ENCODE assay signal across 9 mouse cellular contexts in the genomic region with DNA sequence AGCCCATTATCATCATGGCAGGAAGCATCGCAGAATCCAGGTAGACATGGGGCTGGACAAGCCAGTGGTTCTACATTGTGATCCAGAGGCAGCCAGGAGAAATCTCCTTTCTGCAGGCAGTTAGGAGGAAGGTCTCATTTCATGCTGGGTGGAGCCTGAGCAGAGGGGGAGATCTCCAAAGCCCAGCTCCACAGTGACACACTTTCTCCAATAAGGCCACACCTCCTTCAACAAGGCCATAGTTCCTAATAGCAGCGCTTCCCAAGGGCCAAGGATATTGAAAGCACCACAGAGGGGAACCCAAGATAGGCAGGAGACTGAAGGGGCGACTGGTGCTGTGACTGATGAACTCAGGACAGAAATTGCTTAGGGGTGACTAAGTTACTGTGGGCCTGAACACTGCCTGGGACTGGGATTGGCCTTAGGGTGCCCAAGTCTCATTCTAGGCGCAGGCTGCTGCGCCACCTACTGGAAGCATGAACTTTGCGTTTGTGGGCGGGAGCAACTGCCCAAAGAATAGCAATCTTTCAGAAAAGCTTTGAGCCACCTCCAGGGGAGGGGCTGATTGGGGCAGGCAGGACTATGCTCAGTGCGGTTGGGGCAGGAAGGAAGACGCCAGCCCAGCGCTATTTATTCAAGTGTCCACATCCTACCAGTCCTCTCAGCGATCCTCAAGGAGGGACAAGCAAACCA. TPM values are rescaled to one million over a fixed set of nuclear protein-coding genes. Genes with fewer than 3 reads are reported as not detected.
DNase-seq lines count a peak whose midpoint lies in the region; ATAC-seq and TF ChIP-seq lines count a peak whose summit lies in the region.
"Not testable (repeated sequence)": the region's sequence is repeated elsewhere in the genome, so short reads cannot be mapped to it uniquely, and the experiment has no call there.
"Had no signal": no experiment of that assay in that cellular context is flagged by ENCODE, and none has a peak within 500 bp of the region (broad histone marks: within the 10 kb centered on the region; RNA-seq: fewer than 3 reads in every experiment).

No protein-coding gene starts in this region.

- peak; percentile 57 for TF ChIP-seq CTCF in embryonic fibroblast, embryonic 13.5 days (IDR thresholded peaks at IDR 0.05; ENCODE audit: borderline replicate concordance, insufficient read depth, low read length)

- TF ChIP-seq POLR2A in embryonic fibroblast, embryonic 13.5 days (IDR thresholded peaks at IDR 0.05; ENCODE audit: low read depth, low read length), result not testable (repeated sequence)

- not testable (repeated sequence) for H3K27ac ChIP-seq in embryonic fibroblast, embryonic 13.5 days (ENCODE audit: insufficient read depth, low read length); heart, embryonic 11.5 days (ENCODE audit: low read depth, low read length); limb, embryonic 10.5 days

- peak; percentile 30 for DNase-seq in kidney, adult 18-20 months
- peak; percentile 67 for DNase-seq in limb, embryonic 10.5 days (ENCODE audit: low spot score)
- peak; percentile 21 to 23 for DNase-seq in right cerebral cortex, adult 2 months (ENCODE audit: low spot score in 2 of 2)
- peak; percentile 2 to 37 for DNase-seq in urinary bladder, adult 18-20 months (ENCODE audit: low spot score in 2 of 2)

- not testable (repeated sequence) for H3K9ac ChIP-seq in heart, embryonic 11.5 days (ENCODE audit: low read depth, low read length)

- not testable (repeated sequence) for H3K36me3 ChIP-seq in heart, embryonic 11.5 days (ENCODE audit: control insufficient read depth, insufficient read depth, low read length); limb, embryonic 10.5 days

- H3K4me3 ChIP-seq in embryonic fibroblast, embryonic 13.5 days (ENCODE audit: insufficient read depth, low read length); heart, embryonic 11.5 days (ENCODE audit: low read depth, low read length); limb, embryonic 10.5 days: not testable (repeated sequence)

- peak; percentile 65 for ATAC-seq in activated CD4-positive, CD25-positive, alpha-beta regulatory T cell, adult 4 months
- ATAC-seq in heart, embryonic 11.5 days (replicated peaks; ENCODE audit: insufficient number of reproducible peaks, low FRiP score, low TSS enrichment), result peak; percentile 61
- ATAC-seq in megakaryocyte-erythroid progenitor cell, adult 5-6 weeks (replicated peaks; ENCODE audit: low FRiP score, low TSS enrichment, poor library complexity, severe bottlenecking), result peak; percentile 83

- H3K4me1 ChIP-seq in embryonic fibroblast, embryonic 13.5 days (ENCODE audit: control insufficient read depth, insufficient read depth, low read length); heart, embryonic 11.5 days (ENCODE audit: control insufficient read depth, insufficient read depth, low read length); limb, embryonic 10.5 days: not testable (repeated sequence)

- H3K4me2 ChIP-seq in heart, embryonic 11.5 days, result not testable (repeated sequence)

- not testable (repeated sequence) for H3K27me3 ChIP-seq in heart, embryonic 11.5 days (ENCODE audit: control insufficient read depth, insufficient read depth, low read length); limb, embryonic 10.5 days (ENCODE audit: low read depth, poor library complexity, severe bottlenecking)

- H3K9me3 ChIP-seq in heart, embryonic 11.5 days (replicated peaks; ENCODE audit: control insufficient read depth, low read length); limb, embryonic 10.5 days (replicated peaks): not testable (repeated sequence)

- 4% methylated on average over 8 of the region's 11 CpGs for WGBS in heart, embryonic 11.5 days (ENCODE audit: insufficient replicate concordance)
- 1% methylated on average over 9 of the region's 11 CpGs for WGBS in limb, embryonic 10.5 days

RNA-seq across cellular contexts. Expression of gene Raet1d, which starts 42.0 kb away (rescaled TPM):
- under 1 TPM; 0.34 to 0.46 TPM for polyA plus RNA-seq in activated CD4-positive, CD25-positive, alpha-beta regulatory T cell, adult 4 months (2017; shearing (Covaris generic))
- polyA plus RNA-seq in embryonic fibroblast, embryonic 13.5 days (2011; ENCODE audit: insufficient read length, low read depth, missing spikeins), result 27.3 and 29.8 TPM in 2 replicates
- polyA plus RNA-seq in heart, embryonic 11.5 days (2014; fragmentation: Nextera tagmentation; extraction: Ambion mirVana), result 13.4 and 14.8 TPM in 2 replicates
- polyA plus RNA-seq in limb, embryonic 10.5 days (2016; fragmentation: Nextera tagmentation; extraction: Ambion mirVana), result 14.0 and 17.3 TPM in 2 replicates
- not detected in 2 replicates for total RNA-seq in megakaryocyte-erythroid progenitor cell, adult 5-6 weeks (2014; fragmentation: Nextera tagmentation)
- not detected in 2 replicates for total RNA-seq in megakaryocyte-erythroid progenitor cell, adult 5-6 weeks (2017)
- total RNA-seq: layer of hippocampus, adult 8-10 months had no signal
